Mouse (Mus musculus) bone marrow, adult 2 months (tissue): ENCODE data around the gene Grb10. TPM values are rescaled to one million over a fixed set of nuclear protein-coding genes. Genes with fewer than 3 reads are reported as not detected.

Experiments
- H3K27ac ChIP-seq: fragments of 200-500 bp; 2 replicates; pipeline ENCODE4 v1.5.1; 2012; ENCODE audit warnings: low read depth, mild to moderate bottlenecking, control low read depth, inconsistent platforms, low read length; ENCODE audit not compliant: control insufficient read depth, poor library complexity, insufficient read depth
- H3K4me1 ChIP-seq: fragments of 200-500 bp; 2 replicates; pipeline ENCODE4 v1.6.1; 2011; ENCODE audit warnings: low read length; ENCODE audit not compliant: control insufficient read depth, insufficient read depth
- H3K4me3 ChIP-seq: fragments of 200-500 bp; replicated peaks from 2 replicates; pipeline ENCODE3; 2011; ENCODE audit warnings: mild to moderate bottlenecking, low read depth, low read length, control low read depth; ENCODE audit not compliant: control insufficient read depth
- CTCF ChIP-seq: fragments of 200-500 bp; IDR thresholded peaks from 2 replicates; pipeline ENCODE4 v1.5.1; 2011; ENCODE audit warnings: low read length, control low read depth; ENCODE audit not compliant: control insufficient read depth, insufficient read depth
- POLR2A ChIP-seq: fragments of 200-500 bp; IDR thresholded peaks from 2 replicates; pipeline ENCODE4 v1.6.1; 2011; ENCODE audit warnings: low read depth, mild to moderate bottlenecking, control low read depth, low read length, borderline replicate concordance; ENCODE audit not compliant: control insufficient read depth
- WGBS: fragments of 180-500 bp; shearing (Covaris S2); methylation state at CpG from one replicate; pipeline ENCODE4 v1.1.7; 2018; 5-methylcytosine and 5-hydroxymethylcytosine counted together
- polyA plus RNA-seq: library from polyadenylated mRNA; stranded (reverse); fragments of >200 nt; gene quantifications from 2 replicates; pipeline ENCODE4 v1.2.4, GENCODE M21; 2011; ENCODE audit warnings: low replicate concordance; ENCODE audit not compliant: missing spikeins, insufficient read depth, insufficient read length

Grb10 gene
- polyA plus RNA-seq, 1 experiment = 17.0 TPM

DNA sequence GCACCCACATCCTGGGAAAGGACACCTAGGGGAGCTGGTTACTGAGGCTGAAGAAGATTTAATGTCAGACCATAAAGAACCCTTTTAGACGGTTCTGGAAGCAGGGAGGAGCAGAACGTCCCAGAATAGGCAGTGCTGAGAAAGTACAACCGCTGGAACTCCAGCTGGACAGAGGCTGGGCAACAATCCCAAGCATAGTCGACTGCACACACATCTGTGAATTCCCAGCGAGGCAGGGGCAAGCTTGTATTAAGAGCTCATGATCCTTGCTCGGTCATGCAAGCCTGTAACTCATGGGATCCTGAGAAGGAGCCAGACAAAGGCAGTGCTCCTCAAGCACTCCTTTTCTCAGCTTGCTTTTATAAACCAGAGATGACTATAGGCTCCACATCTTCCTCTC, 69.7 kb downstream of the Grb10 start:
- 79% methylated on average over 6 of the region's 6 CpGs for WGBS
- Histone ChIP-seq H3K27ac (no peak overlapping the region), H3K4me1 (no peaks in the 10 kb centered on the region; the same call in 1 of the 2 replicates), H3K4me3 (no peak overlapping the region)
- no peak for TF ChIP-seq CTCF
- TF ChIP-seq POLR2A = no peak

DNA sequence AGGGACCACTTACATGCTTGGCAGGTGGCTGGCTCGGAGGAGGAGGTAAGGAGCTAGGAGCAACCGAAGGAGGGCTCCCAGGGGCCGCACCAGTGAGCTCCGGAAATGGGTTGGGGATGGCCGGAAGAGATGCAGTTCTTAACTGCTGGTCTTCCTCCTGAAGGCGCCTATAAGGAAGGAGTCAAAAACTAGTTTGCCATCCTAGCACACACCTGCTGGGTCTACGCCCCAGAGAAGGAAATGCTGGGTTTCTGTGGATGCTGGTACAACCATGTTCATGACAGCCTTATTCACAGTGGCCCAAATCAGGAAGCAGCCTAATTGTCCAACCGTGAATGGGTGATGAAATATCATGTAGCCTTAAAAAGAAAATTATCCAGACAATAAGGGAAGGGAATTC, 71.0 kb downstream of the Grb10 start:
- WGBS = 67% methylated on average over 8 of the region's 8 CpGs
- Histone ChIP-seq H3K4me1 (no peaks in the 10 kb centered on the region; the same call in 1 of the 2 replicates), H3K4me3 (no peak overlapping the region), H3K27ac (no peak overlapping the region)
- TF ChIP-seq CTCF (no peak), POLR2A (no peak)

DNA sequence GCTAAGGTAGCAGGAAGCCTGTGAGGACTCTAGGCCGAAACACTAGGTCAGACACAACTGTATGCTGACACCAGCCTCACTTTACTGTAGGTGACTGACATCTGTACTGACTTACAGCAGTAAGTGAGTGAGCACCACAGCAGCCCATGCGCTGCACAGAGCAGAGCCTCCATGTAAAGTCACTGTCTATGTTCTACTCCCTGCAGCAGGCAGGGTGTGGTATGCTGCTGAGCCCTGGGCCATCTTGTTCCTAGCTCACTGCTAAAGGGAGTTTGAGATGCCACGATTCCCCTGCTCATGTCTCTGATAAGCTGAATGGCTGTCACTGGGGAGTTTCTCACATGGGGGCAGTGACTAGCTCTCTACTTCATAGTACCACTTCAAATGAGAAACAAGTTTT, 72.3 kb downstream of the Grb10 start:
- WGBS = 81% methylated on average over 3 of the region's 3 CpGs
- H3K4me1 ChIP-seq = no peaks in the 10 kb centered on the region; the same call in 1 of the 2 replicates
- H3K27ac ChIP-seq = no peak overlapping the region
- TF ChIP-seq CTCF (no peak), POLR2A (no peak)
- no peak overlapping the region for H3K4me3 ChIP-seq

DNA sequence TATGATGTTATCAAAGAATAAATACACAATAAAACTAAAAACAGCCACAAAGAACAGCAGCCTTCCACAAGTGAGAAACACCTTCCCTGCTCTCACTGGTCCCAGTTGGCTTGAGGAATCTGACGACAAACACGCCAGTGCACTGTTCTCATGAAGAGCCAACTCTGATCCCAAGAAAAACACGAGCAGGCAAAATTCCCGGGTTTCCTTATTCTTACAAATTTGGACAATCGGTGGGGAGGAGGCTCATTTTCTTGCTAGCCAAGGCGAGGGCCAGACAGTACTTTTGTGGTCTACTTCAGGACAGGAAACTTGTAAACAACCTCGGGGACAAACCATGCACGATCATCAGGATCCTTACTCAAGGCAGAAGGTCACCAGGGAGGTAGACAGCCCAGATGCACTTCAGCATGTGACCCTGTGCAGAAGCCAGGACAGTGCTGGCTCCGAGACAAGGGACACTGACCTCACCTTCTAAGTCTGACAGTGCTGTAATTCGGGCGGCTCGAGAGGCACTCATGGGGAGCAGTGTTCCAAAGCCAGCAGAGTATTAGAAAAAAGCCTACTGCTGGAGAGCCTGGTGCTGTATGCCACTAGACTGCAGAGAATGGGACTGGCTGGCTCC, 72.9 kb downstream of the Grb10 start:
- Histone ChIP-seq H3K27ac (no peak overlapping the region), H3K4me1 (no peaks in the 10 kb centered on the region; the same call in 1 of the 2 replicates), H3K4me3 (no peak overlapping the region)
- WGBS = 74% methylated on average over 12 of the region's 12 CpGs
- TF ChIP-seq CTCF = no peak
- no peak for TF ChIP-seq POLR2A

DNA sequence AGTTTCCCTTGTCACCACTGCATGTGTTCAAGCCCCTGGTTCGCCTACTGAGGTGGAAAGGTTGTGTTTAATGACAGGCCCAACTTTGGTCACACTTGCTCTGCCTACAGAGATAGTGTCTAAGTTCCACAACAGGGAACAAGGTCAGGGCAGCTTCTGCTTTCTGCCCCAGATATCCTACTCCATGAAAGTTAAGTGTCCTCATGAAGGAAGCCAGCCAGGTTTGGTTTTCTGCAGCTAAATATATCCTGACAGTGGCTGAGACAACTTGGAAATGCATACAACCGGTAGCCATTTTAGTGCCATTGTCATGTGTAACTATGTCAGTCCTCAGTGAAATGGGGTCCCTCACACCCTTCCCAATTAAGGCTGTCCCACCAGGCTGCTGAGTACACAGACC, 73.8 kb downstream of the Grb10 start:
- Histone ChIP-seq H3K4me1 (no peaks in the 10 kb centered on the region; the same call in 1 of the 2 replicates), H3K4me3 (no peak overlapping the region), H3K27ac (no peak overlapping the region)
- TF ChIP-seq CTCF = no peak
- 88% methylated on average over 2 of the region's 2 CpGs for WGBS

DNA sequence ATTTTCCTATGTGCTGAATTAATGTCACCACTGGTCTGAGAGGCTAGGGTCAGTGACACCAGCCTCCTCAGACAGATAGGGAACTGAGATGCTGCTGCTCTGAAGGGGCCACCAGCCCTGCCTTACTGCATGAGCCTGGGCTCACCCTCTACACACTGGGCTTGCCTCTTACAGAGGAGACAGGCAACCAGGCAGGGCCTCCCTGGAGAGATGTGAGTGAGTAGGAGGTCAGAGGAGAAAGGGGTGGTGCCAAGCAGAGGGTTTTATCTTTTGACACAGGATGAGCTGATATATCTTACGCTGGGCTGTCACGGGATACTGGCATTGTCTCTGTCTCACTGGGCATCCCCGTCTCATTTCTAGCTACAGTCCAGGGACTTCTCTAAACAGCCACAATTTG, 74.9 kb downstream of the Grb10 start:
- WGBS = 59% methylated on average over 3 of the region's 3 CpGs
- H3K4me3 ChIP-seq = no peak overlapping the region
- no peaks in the 10 kb centered on the region; the same call in 1 of the 2 replicates for H3K4me1 ChIP-seq
- H3K27ac ChIP-seq = no peak overlapping the region
- TF ChIP-seq POLR2A (no peak), CTCF (no peak)

DNA sequence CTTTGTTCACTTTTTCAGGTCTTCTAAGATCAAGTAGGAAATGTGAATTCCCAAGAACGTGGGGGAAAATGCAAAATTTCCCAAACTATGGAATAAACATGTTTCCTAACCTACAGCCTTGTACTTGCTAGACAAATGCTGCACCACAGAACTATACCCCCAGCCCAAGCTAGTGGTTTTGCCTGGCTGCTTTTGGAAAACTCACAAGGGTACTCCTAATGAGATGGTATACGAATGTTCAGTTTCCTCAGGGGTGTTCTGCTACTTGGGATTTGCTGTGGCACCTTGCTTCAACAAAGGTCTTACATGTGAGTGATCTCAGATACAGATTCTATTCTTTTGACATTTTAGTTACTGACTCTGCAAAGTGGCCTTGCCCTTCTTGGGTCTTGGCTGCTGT, 75.4 kb downstream of the Grb10 start:
- H3K4me3 ChIP-seq = no peak overlapping the region
- TF ChIP-seq POLR2A (no peak), CTCF (no peak)
- H3K27ac ChIP-seq = no peak overlapping the region
- WGBS = 79% methylated on average over 2 of the region's 2 CpGs
- H3K4me1 ChIP-seq = no peaks in the 10 kb centered on the region; the same call in 1 of the 2 replicates

DNA sequence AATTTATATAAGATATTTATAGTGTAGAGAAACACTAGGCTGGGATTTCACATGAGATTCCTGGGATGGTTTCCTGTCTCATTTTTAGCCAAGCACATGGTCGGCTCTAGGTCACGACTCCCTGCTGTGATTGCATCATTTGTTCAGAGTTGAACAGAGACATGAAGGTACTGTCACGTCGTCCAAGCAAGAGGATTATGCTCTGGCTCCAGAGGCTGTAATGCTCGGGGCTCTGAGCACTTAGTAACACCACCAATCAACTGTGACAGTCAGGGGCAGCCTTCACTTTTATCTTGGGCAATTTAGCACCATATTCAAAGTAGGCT, 75.9 kb downstream of the Grb10 start:
- Histone ChIP-seq H3K4me3 (no peak overlapping the region), H3K27ac (no peak overlapping the region), H3K4me1 (no peaks in the 10 kb centered on the region; the same call in 1 of the 2 replicates)
- 62% methylated on average over 5 of the region's 5 CpGs for WGBS
- no peak for TF ChIP-seq CTCF
- TF ChIP-seq POLR2A = no peak
